Mouse (Mus musculus) spleen, adult 2 months (tissue): ENCODE measurements around the gene Jak1. TPM values are rescaled to one million over a fixed set of nuclear protein-coding genes. Genes with fewer than 3 reads are reported as not detected.

Source experiments
- DNase-seq, 2 experiments: peaks; one replicate each; pipeline versions ENCODE4 v3.0.0 to v3.0.0-alpha.2; 2012 to 2021; ENCODE audit warnings: low spot score in 2 of 2, low read depth in 1 of 2
- H3K27ac ChIP-seq: fragments of 200-500 bp; 2 replicates; pipeline ENCODE4 v1.5.1; 2012; ENCODE audit warnings: low read length, inconsistent platforms; ENCODE audit not compliant: insufficient read depth
- H3K27me3 ChIP-seq: fragments of 200-500 bp; 2 replicates; pipeline ENCODE4 v1.6.1; 2012; ENCODE audit warnings: mild to moderate bottlenecking, moderate library complexity, low read length, inconsistent platforms; ENCODE audit not compliant: control insufficient read depth, insufficient read depth
- H3K36me3 ChIP-seq: fragments of 200-500 bp; 2 replicates; pipeline ENCODE4 v1.6.1; 2012; ENCODE audit warnings: mild to moderate bottlenecking, low read length, inconsistent platforms; ENCODE audit not compliant: control insufficient read depth, insufficient read depth
- H3K4me1 ChIP-seq: fragments of 200-500 bp; 2 replicates; pipeline ENCODE4 v1.6.1; 2011; ENCODE audit warnings: inconsistent platforms; ENCODE audit not compliant: control insufficient read depth, insufficient read depth, insufficient read length
- H3K4me3 ChIP-seq: fragments of 200-500 bp; 2 replicates; pipeline ENCODE4 v1.5.1; 2011; ENCODE audit warnings: mild to moderate bottlenecking, inconsistent platforms; ENCODE audit not compliant: insufficient read depth, insufficient read length; ENCODE audit errors: extremely low read depth
- CTCF ChIP-seq: fragments of 200-500 bp; IDR thresholded peaks from 2 replicates; pipeline ENCODE4 v1.5.1; 2011; ENCODE audit warnings: mild to moderate bottlenecking, inconsistent platforms; ENCODE audit not compliant: insufficient read depth, insufficient read length, insufficient replicate concordance; ENCODE audit errors: extremely low read depth
- POLR2A ChIP-seq: fragments of 200-500 bp; IDR thresholded peaks from 2 replicates; pipeline ENCODE4 v1.6.1; 2011; ENCODE audit warnings: low read depth, low read length, inconsistent platforms
- WGBS: fragments of 180-500 bp; shearing (Covaris S2); methylation state at CpG from one replicate; pipeline ENCODE4 v1.1.7; 2018; 5-methylcytosine and 5-hydroxymethylcytosine counted together
- polyA plus RNA-seq: library from polyadenylated mRNA; depleted of rRNA; stranded (reverse); fragments of >200 nt; gene quantifications from 2 replicates; pipeline ENCODE4 v1.2.3, GENCODE M21; 2012; rRNA removed

Jak1 gene
- polyA plus RNA-seq, 1 experiment = 63.9 TPM

DNA sequence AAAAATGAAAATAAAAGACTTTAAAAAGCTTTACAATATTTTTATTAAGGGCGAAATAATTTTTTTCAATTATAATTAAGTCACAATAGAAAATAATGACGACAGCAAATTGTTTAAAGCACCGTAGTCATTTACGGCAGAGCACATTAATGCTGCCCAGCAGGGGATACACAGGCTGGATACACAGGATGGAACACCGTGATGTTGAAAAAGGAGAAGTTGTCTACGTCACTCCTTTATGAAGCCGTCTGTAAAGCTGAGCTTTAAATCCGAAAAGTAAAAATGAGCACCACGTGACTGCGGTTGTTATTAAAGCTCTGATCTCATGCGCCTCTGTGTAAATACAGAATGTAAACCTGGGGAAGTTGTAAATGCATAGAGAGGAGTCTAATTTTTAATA is 127.1 kb downstream of the Jak1 start:
- H3K27me3 ChIP-seq = no peaks in the 10 kb centered on the region
- DNase-seq = no peak

GRCm38 (mm10) chr4:101135909-101136308 is 129.2 kb downstream of the Jak1 start:
- WGBS = 93% methylated on average over 14 of the region's 14 CpGs
- Histone ChIP-seq H3K27me3 (no peaks in the 10 kb centered on the region), H3K4me3 (no peak overlapping the region), H3K27ac (no peak overlapping the region), H3K36me3 (no peaks in the 10 kb centered on the region), H3K4me1 (no peaks in the 10 kb centered on the region)
- no peak for DNase-seq
- TF ChIP-seq POLR2A (no peak), CTCF (no peak)

More for the DNA sequence above, 127.1 kb downstream of the Jak1 start:
- no peak overlapping the region for H3K4me3 ChIP-seq
- H3K36me3 ChIP-seq = no peaks in the 10 kb centered on the region
- TF ChIP-seq POLR2A = no peak
- TF ChIP-seq CTCF = no peak
- no peaks in the 10 kb centered on the region for H3K4me1 ChIP-seq
- 54% methylated on average over 11 of the region's 11 CpGs for WGBS
- no peak overlapping the region for H3K27ac ChIP-seq

GRCm38 (mm10) chr4:101135013-101135412 is 130.1 kb downstream of the Jak1 start:
- TF ChIP-seq POLR2A (no peak), CTCF (no peak)
- no peak for DNase-seq
- Histone ChIP-seq H3K4me1 (no peaks in the 10 kb centered on the region), H3K27me3 (no peaks in the 10 kb centered on the region), H3K36me3 (no peaks in the 10 kb centered on the region), H3K4me3 (no peak overlapping the region), H3K27ac (no peak overlapping the region)
- WGBS = 90% methylated on average over 8 of the region's 8 CpGs

DNA sequence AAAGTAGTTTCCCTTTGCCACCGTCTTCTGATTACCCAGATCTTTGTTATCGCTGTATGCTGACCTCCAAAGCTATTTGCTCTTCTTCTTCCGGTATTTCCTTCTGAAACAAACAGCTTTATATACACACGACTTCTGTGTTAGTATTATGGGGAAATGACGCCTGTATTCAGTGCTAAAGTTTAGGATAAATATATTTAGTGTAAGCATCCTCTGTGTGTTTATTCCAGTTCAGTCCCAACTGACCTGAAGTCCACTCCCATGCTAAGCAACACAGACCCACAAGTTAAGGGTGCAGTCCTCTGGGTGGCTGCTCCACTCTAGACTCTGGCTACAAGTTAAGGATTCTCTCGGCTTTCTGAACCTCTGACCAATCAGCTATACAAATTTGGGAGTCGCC is 144.1 kb downstream of the Jak1 start:
- Histone ChIP-seq H3K4me3 (no peak overlapping the region), H3K27ac (no peak overlapping the region), H3K27me3 (no peaks in the 10 kb centered on the region), H3K4me1 (no peaks in the 10 kb centered on the region), H3K36me3 (no peaks in the 10 kb centered on the region)
- no peak for DNase-seq
- TF ChIP-seq CTCF (no peak), POLR2A (no peak)
- WGBS = 89% methylated on average over 7 of the region's 7 CpGs

DNA sequence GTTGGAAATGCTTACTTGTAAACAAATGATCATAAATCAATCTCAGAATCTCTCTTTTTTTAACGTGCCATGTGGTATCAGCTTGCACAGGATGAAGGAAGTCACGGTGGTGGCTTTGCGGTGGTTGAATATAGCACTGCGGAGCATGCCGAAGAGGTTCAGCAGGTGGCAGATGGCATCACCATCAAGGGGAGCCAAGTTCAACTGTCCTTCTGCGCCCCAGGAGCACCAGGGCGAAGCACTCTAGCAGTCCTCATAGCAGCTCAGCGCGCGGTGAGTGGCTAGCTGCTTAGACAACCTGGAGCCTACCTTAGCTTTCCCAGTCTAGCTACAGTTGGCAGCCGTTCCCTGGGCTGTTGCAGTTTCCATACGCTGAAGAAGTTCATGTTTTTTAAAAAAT is 158.0 kb downstream of the Jak1 start:
- Histone ChIP-seq H3K36me3 (no peaks in the 10 kb centered on the region), H3K4me1 (no peaks in the 10 kb centered on the region), H3K27me3 (no peaks in the 10 kb centered on the region), H3K4me3 (no peak overlapping the region), H3K27ac (no peak overlapping the region)
- DNase-seq = no peak
- TF ChIP-seq CTCF = no peak
- TF ChIP-seq POLR2A = no peak
- WGBS = 77% methylated on average over 12 of the region's 12 CpGs

Other genes with a start within 250 kb of the Jak1 start
- gene Gm10577, start 244.6 kb downstream of the Jak1 start, polyA plus RNA-seq = not detected in 2 replicates
- gene Raver2, start 196.3 kb downstream of the Jak1 start, polyA plus RNA-seq = 1.2 and 1.8 TPM in 2 replicates
- 0.32 and 0.35 TPM in 2 replicates for gene Ak4, start 154.0 kb upstream of the Jak1 start, polyA plus RNA-seq
- 1.6 and 1.7 TPM in 2 replicates for gene Dnajc6, start 231.4 kb upstream of the Jak1 start, polyA plus RNA-seq